Mouse (Mus musculus) heart, postnatal 0 days (tissue): ENCODE data around the gene Zfp616.

ENCODE experiments used
- CTCF ChIP-seq: IDR thresholded peaks from 2 replicates; pipeline ENCODE4 v1.5.1; 2016; ENCODE audit warnings: antibody characterized with exemption, control low read depth, low read depth
- EP300 ChIP-seq: IDR thresholded peaks from 2 replicates; pipeline ENCODE4 v1.6.1; 2016; ENCODE audit warnings: antibody characterized with exemption, low read depth

DNA sequence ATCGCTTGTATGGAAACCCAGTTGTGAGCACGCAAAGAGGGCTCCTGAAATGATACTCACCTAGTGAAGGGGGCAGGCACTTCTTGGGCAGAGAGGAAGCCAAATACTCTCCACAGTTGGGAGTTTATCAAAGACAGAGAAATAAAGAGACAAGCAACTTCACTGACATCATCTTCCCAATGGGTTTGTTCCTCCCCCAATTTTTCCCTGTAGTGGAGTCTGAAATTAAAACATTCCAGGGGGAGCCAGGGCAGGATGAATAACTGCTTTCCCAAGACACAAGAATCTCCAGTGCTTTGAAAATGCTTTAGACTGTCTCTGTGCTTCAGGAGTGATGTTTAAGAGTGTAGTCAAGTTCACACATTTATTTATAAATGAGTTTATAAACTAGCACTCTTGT lies 13.3 kb upstream of the Zfp616 start, which contains the start of the genes Olfr139 and Olfr399:
- TF ChIP-seq EP300: no peak
- no peak for TF ChIP-seq CTCF
